Mouse (Mus musculus) small intestine, adult 2 months (tissue): Measurements from ENCODE around the gene Atg5. TPM values are rescaled to one million over a fixed set of nuclear protein-coding genes. Genes with fewer than 3 reads are reported as not detected.

Experiments used
- H3K27ac ChIP-seq: fragments of 200-500 bp; 2 replicates; pipeline ENCODE4 v1.5.1; 2012; ENCODE audit warnings: low read depth, low read length, control low read depth, inconsistent platforms; ENCODE audit not compliant: insufficient read depth
- H3K27me3 ChIP-seq: fragments of 200-500 bp; 2 replicates; pipeline ENCODE4 v1.6.1; 2012; ENCODE audit warnings: mild to moderate bottlenecking, moderate library complexity, low read length, inconsistent platforms; ENCODE audit not compliant: control insufficient read depth, insufficient read depth
- H3K36me3 ChIP-seq: fragments of 200-500 bp; 2 replicates; pipeline ENCODE4 v1.6.1; 2012; ENCODE audit warnings: mild to moderate bottlenecking, low read length, control low read depth, inconsistent platforms; ENCODE audit not compliant: control insufficient read depth, insufficient read depth
- H3K4me1 ChIP-seq: fragments of 200-500 bp; 2 replicates; pipeline ENCODE4 v1.6.1; 2012; ENCODE audit warnings: low read length, inconsistent platforms, mixed read lengths; ENCODE audit not compliant: control insufficient read depth, insufficient read depth, insufficient read length
- H3K4me3 ChIP-seq: fragments of 200-500 bp; 2 replicates; pipeline ENCODE4 v1.5.1; 2012; ENCODE audit warnings: low read depth, mild to moderate bottlenecking, control low read depth, inconsistent platforms, low read length, moderate library complexity
- CTCF ChIP-seq: fragments of 200-500 bp; IDR thresholded peaks from 2 replicates; pipeline ENCODE4 v1.5.1; 2012; ENCODE audit warnings: low read depth, mild to moderate bottlenecking, control low read depth, inconsistent platforms, low read length, moderate library complexity, mixed read lengths; ENCODE audit not compliant: insufficient replicate concordance, insufficient read length; ENCODE audit errors: extremely low read depth
- POLR2A ChIP-seq: fragments of 200-500 bp; IDR thresholded peaks from 2 replicates; pipeline ENCODE4 v1.6.1; 2012; ENCODE audit warnings: low read depth, mild to moderate bottlenecking, control low read depth, inconsistent platforms, low read length, moderate library complexity
- WGBS: fragments of 180-500 bp; shearing (Covaris S2); methylation state at CpG from one replicate; pipeline ENCODE4 v1.1.7; 2018; 5-methylcytosine and 5-hydroxymethylcytosine counted together
- polyA plus RNA-seq: library from polyadenylated mRNA; depleted of rRNA; stranded (reverse); fragments of >200 nt; gene quantifications from 2 replicates; pipeline ENCODE4 v1.2.3, GENCODE M21; 2012

The Atg5 gene
- polyA plus RNA-seq, 1 experiment = 6.4 TPM

DNA sequence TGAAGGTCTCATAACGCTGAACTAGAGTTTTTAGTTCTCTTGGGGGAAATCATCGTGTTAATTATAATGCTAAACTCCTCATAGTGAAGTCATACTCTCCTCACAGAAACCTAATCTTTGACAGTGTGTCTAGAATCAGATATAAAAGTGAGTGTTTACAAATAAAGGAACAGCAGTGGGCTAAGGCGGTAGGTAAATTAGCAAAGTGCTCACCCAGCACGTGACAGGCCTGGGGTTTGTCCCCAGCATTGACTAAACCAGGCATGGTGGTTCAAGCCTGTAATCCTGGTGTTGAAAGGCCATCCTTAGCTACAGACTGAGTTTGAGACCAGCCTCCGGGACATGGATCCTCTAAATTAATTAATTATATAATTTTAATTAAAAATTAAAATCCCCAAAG lies 110.2 kb downstream of the Atg5 start:
- WGBS = 90% methylated on average over 5 of the region's 5 CpGs
- Histone ChIP-seq H3K4me3 (no peak overlapping the region), H3K27ac (0 out of 2 replicates have a peak overlapping the region, but pooled peaks have one; percentile 22), H3K27me3 (no peaks in the 10 kb centered on the region), H3K36me3 (no peaks in the 10 kb centered on the region), H3K4me1 (peaks cover 12% of the 10 kb centered on the region)
- no peak for TF ChIP-seq CTCF
- no peak for TF ChIP-seq POLR2A

DNA sequence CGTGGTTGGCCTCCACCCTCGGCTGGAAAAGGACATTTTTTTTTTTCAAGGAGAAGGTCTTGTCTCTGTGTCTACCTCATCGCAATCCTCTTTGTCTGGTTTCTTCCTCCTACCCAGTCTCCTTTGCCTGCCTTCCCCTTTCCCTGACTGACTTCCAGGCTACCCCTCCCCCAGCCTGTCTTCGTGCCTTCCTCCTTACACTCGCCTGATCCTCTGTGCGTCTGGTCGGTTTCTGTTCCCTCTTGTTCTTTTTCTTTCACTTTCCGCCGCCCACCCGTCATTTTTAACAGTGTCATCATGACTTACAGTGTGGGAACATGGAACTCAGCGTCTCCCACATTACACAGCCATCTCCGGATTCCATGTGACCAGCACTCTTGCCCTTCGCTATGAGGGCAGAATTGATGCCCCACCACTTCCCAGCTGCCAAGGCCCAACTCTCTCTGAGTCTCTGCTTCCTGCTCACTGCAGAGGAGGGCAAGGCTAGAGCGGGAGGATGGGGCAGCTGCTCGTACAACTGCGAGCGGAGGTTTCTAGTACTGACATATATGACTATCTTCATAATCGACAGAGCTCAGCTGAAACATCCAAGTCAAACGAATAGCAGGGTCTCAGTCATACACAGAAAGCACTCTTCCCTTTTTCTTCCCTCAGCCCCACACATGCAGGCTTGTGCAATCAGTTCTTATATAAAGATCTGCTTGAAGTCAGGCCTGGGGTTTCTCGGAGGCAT lies 112.5 kb downstream of the Atg5 start:
- Histone ChIP-seq H3K4me3 (peak overlapping the region; percentile 49), H3K36me3 (no peaks in the 10 kb centered on the region), H3K27ac (peak overlapping the region; percentile 82), H3K4me1 (peaks cover 12% of the 10 kb centered on the region), H3K27me3 (no peaks in the 10 kb centered on the region)
- 23% methylated on average over 20 of the region's 20 CpGs for WGBS
- TF ChIP-seq CTCF (no peak), POLR2A (no peak)

DNA sequence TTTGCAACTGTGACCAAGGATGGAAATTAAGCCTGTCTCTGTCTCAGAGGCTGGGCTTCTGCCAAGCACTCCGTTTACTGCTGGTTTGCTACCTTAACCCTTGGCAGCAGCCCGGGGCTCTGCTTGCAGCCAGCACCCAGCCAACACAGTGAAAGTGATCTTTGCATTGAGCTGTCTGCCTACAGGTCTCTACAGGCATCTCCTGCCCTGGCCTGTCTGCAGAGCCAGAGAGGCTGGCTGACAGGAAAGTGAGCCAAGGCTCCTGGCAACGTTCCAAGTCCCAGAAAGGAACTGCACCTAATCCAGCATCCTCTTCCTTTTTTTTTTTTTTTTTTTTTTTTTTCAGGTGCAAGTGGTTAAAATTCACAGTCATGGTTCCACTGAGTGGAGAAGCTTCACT lies 113.2 kb downstream of the Atg5 start:
- TF ChIP-seq POLR2A (no peak), CTCF (no peak)
- H3K36me3 ChIP-seq = no peaks in the 10 kb centered on the region
- H3K27me3 ChIP-seq = no peaks in the 10 kb centered on the region
- no peak overlapping the region for H3K4me3 ChIP-seq
- H3K27ac ChIP-seq = peak overlapping the region; percentile 82
- WGBS = 3% methylated on average over 3 of the region's 3 CpGs
- peaks cover 12% of the 10 kb centered on the region for H3K4me1 ChIP-seq

DNA sequence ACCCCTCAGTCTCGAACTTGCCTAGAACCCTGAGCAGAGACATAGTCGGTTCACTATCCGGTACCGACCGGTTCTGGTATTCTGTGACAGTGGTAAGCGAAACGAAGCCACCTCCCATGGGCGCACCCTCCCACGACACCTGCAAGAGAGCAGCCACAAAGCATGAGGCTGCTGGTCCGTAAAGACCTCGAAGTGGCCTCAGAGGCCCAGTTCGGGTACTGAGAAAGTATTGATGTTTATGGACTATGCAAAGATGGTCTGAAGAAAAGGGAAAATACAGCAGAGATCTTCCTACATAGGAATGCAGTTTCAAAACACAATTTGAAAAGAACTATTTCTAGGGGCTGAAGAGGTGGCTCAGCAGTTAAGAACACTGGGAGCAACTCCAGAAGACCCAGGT lies 113.8 kb downstream of the Atg5 start:
- Histone ChIP-seq H3K4me1 (peaks cover 12% of the 10 kb centered on the region), H3K27ac (no peak overlapping the region; the same call in 1 of the 2 replicates), H3K36me3 (no peaks in the 10 kb centered on the region), H3K4me3 (no peak overlapping the region), H3K27me3 (no peaks in the 10 kb centered on the region)
- whole genome bisulfite sequencing = 87% methylated on average over 12 of the region's 12 CpGs
- TF ChIP-seq POLR2A (no peak), CTCF (no peak)

DNA sequence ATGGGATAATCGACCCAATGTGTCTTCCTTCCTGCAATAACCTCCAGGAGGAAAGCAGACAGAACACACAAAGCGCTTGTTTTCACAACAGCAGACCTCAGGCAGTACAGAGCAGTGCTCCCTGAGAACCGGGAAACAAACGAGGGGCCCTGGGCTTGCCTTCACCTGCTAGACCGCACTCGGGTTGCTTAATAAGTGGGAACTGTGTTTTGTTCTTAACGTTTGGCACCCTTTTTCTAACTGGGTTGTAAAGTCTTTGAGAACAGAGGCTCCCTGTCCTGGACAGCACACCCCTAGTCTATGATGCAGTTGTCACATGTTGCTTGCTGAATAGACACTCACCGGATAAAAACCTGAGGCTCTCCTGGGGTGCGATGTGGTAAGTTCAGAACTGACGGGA lies 115.1 kb downstream of the Atg5 start:
- Histone ChIP-seq H3K27ac (no peak overlapping the region), H3K27me3 (no peaks in the 10 kb centered on the region), H3K4me3 (no peak overlapping the region), H3K4me1 (peaks cover 12% of the 10 kb centered on the region), H3K36me3 (no peaks in the 10 kb centered on the region)
- TF ChIP-seq CTCF = no peak
- no peak for TF ChIP-seq POLR2A
- WGBS = 69% methylated on average over 10 of the region's 10 CpGs

DNA sequence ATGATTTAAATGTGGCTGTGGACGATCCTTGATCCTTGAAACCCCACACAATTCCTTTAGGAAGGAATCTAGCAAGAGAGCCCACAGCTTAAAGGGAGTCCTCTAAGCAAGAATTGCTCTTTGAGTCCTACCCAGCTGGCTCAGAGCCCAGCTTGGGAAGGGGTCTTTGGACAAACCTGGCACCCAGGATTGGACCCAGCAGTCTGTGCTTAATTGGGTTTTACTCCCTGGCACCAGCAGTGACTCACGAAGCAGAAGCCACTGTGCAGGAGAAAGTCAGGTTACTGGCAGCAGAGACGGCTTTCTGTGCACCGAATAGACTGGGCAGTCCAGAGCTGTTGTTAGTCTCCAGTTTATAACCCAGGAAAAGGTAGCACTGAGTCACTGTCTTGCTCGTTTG lies 117.1 kb downstream of the Atg5 start:
- H3K27ac ChIP-seq = no peak overlapping the region
- 75% methylated on average over 5 of the region's 5 CpGs for WGBS

DNA sequence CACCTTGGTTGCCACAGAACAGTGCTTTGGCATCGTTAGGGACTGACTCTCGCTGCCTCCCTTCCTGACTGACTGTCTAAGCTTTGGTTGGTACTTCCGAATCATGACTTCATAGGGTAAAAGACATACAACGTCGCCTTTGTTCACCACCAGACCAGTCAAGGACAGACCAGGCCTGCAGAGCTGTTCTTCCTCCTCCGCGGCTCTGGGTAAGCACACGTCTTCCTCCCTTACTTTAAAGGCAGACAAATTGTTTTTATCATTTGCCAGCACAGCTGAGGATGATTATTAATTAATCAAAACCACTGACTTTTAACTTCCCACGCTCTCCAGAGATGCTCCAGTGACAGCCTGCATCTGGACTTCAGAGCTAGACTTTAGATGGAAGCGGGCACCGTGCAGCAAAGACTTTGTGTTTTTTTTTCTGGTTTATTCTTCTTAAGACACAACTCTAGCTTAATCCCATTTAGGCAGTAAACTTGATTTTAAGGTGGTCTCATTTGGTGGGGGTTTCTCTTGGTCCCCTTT lies 120.6 kb downstream of the Atg5 start:
- H3K36me3 ChIP-seq = no peaks in the 10 kb centered on the region
- no peaks in the 10 kb centered on the region for H3K27me3 ChIP-seq
- no peak overlapping the region for H3K4me3 ChIP-seq
- H3K4me1 ChIP-seq = no peaks in the 10 kb centered on the region
- TF ChIP-seq CTCF = no peak
- TF ChIP-seq POLR2A = no peak
- WGBS = 82% methylated on average over 11 of the region's 11 CpGs
- H3K27ac ChIP-seq = no peak overlapping the region

More for the DNA sequence above, 117.1 kb downstream of the Atg5 start:
- Histone ChIP-seq H3K4me3 (no peak overlapping the region), H3K36me3 (no peaks in the 10 kb centered on the region), H3K27me3 (no peaks in the 10 kb centered on the region), H3K4me1 (peaks cover 9% of the 10 kb centered on the region)
- TF ChIP-seq POLR2A (no peak), CTCF (no peak)
